Comparison of ENCODE assay signal across 9 mouse cellular contexts in the genomic region with DNA sequence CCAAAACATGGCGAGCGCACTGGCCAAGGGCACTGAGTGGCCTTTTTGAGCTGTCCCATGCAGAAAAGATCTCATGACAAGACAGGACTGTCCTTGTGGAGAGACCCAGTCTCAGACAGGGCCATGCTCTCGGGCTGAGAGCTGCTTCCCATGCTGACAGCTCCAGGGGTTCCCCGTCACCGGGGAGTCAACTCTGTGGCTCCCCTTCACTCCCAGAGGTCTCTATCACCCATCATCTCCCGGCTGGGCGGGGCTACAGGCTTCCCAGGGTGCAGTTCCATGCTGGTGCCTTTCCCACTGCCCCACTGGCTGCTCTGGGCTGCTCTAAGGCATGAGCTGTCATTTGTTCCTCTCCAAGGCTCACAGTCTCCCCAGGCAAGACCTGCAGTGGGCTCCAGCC. TPM values are rescaled to one million over a fixed set of nuclear protein-coding genes. Genes with fewer than 3 reads are reported as not detected.
DNase-seq lines count a peak whose midpoint lies in the region; ATAC-seq and TF ChIP-seq lines count a peak whose summit lies in the region.
"Had no signal": no experiment of that assay in that cellular context is flagged by ENCODE, and none has a peak within 500 bp of the region (broad histone marks: within the 10 kb centered on the region; RNA-seq: fewer than 3 reads in every experiment).

No protein-coding gene starts in this region.

- no peaks in the 10 kb centered on the region; the same call in 1 of the 2 replicates for H3K36me3 ChIP-seq in heart, embryonic 11.5 days (ENCODE audit: control insufficient read depth, insufficient read depth, low read length)
- no peaks in the 10 kb centered on the region for H3K36me3 ChIP-seq in midbrain, embryonic 12.5 days
- no peaks in the 10 kb centered on the region for H3K36me3 ChIP-seq in midbrain, embryonic 14.5 days (ENCODE audit: control insufficient read depth, insufficient read depth, low read length)
- H3K36me3 ChIP-seq in embryonic facial prominence, embryonic 12.5 days: no peaks in the 10 kb centered on the region
- 0 out of 2 replicates have a peak, but pooled peaks cover 1% of the 10 kb centered on the region for H3K36me3 ChIP-seq in liver, embryonic 11.5 days (ENCODE audit: control insufficient read depth, insufficient read depth, low read length)
- no peaks in the 10 kb centered on the region; the same call in 1 of the 2 replicates for H3K36me3 ChIP-seq in hindbrain, embryonic 14.5 days (replicated peaks; ENCODE audit: control insufficient read depth, insufficient read depth)
- H3K36me3 ChIP-seq: hindbrain, embryonic 15.5 days had no signal

- H3K27me3 ChIP-seq in heart, embryonic 11.5 days (ENCODE audit: control insufficient read depth, insufficient read depth, low read length): no peaks in the 10 kb centered on the region
- 0 out of 2 replicates have a peak, but pooled peaks cover 3% of the 10 kb centered on the region for H3K27me3 ChIP-seq in midbrain, embryonic 12.5 days
- no peaks in the 10 kb centered on the region for H3K27me3 ChIP-seq in midbrain, embryonic 14.5 days (ENCODE audit: control insufficient read depth, insufficient read depth, low read length)
- H3K27me3 ChIP-seq in embryonic facial prominence, embryonic 12.5 days: no peaks in the 10 kb centered on the region
- H3K27me3 ChIP-seq in liver, embryonic 11.5 days (replicated peaks; ENCODE audit: control insufficient read depth, insufficient read depth, low read length): no peaks in the 10 kb centered on the region
- H3K27me3 ChIP-seq in hindbrain, embryonic 14.5 days (ENCODE audit: control insufficient read depth, insufficient read depth, low read length): no peaks in the 10 kb centered on the region
- H3K27me3 ChIP-seq: hindbrain, embryonic 15.5 days had no signal

- H3K4me3 ChIP-seq in heart, embryonic 11.5 days (ENCODE audit: low read depth, low read length): no peak overlapping the region
- no peak overlapping the region for H3K4me3 ChIP-seq in midbrain, embryonic 12.5 days
- H3K4me3 ChIP-seq in midbrain, embryonic 14.5 days (replicated peaks; ENCODE audit: low read depth, low read length): no peak overlapping the region
- no peak overlapping the region for H3K4me3 ChIP-seq in embryonic facial prominence, embryonic 12.5 days
- H3K4me3 ChIP-seq in liver, embryonic 11.5 days (ENCODE audit: low read depth, low read length): no peak overlapping the region; the same call in 1 of the 2 replicates
- no peak overlapping the region for H3K4me3 ChIP-seq in hindbrain, embryonic 14.5 days (replicated peaks; ENCODE audit: low read length)
- no peak overlapping the region for H3K4me3 ChIP-seq in lung, adult 2 months (replicated peaks; ENCODE audit: extremely low read depth, low read depth, low read length)

- no peak for TF ChIP-seq POLR2A in lung, adult 2 months (IDR thresholded peaks at IDR 0.05; ENCODE audit: borderline replicate concordance, extremely low read depth, low read depth, low read length)

- 70% methylated on average over 7 of the region's 7 CpGs for WGBS in heart, embryonic 11.5 days (ENCODE audit: insufficient replicate concordance)
- 77% methylated on average over 7 of the region's 7 CpGs for WGBS in midbrain, embryonic 12.5 days
- 77% methylated on average over 7 of the region's 7 CpGs for WGBS in midbrain, embryonic 14.5 days
- 80% methylated on average over 7 of the region's 7 CpGs for WGBS in embryonic facial prominence, embryonic 12.5 days
- WGBS in liver, embryonic 11.5 days: 71% methylated on average over 7 of the region's 7 CpGs
- WGBS in hindbrain, embryonic 14.5 days: 86% methylated on average over 7 of the region's 7 CpGs
- WGBS in lung, adult 2 months: 82% methylated on average over 7 of the region's 7 CpGs

- H3K4me2 ChIP-seq in heart, embryonic 11.5 days: no peak overlapping the region
- 0 out of 2 replicates have a peak overlapping the region, but pooled peaks have one; percentile 4 for H3K4me2 ChIP-seq in midbrain, embryonic 12.5 days (replicated peaks)
- no peak overlapping the region for H3K4me2 ChIP-seq in midbrain, embryonic 14.5 days (ENCODE audit: low read length)
- H3K4me2 ChIP-seq in embryonic facial prominence, embryonic 12.5 days (replicated peaks): 0 out of 2 replicates have a peak overlapping the region, but pooled peaks have one; percentile 13
- H3K4me2 ChIP-seq in liver, embryonic 11.5 days: peak overlapping the region; percentile 39; the same call in 1 of the 2 replicates
- no peak overlapping the region for H3K4me2 ChIP-seq in hindbrain, embryonic 14.5 days (replicated peaks)

- DNase-seq in heart, adult 11 months: no peak
- no peak for DNase-seq in midbrain, embryonic 14.5 days
- DNase-seq in liver, embryonic 11.5 days (ENCODE audit: low spot score): no peak
- no peak for DNase-seq in hindbrain, embryonic 14.5 days (ENCODE audit: low spot score)
- DNase-seq in lung, adult 2 months: no peak

- peaks cover 27% of the 10 kb centered on the region for H3K4me1 ChIP-seq in heart, embryonic 11.5 days (ENCODE audit: control insufficient read depth, insufficient read depth, low read length)
- H3K4me1 ChIP-seq in midbrain, embryonic 12.5 days: 0 out of 2 replicates have a peak, but pooled peaks cover 3% of the 10 kb centered on the region
- 0 out of 2 replicates have a peak, but pooled peaks cover 2% of the 10 kb centered on the region for H3K4me1 ChIP-seq in midbrain, embryonic 14.5 days (ENCODE audit: control insufficient read depth, insufficient read depth, low read length)
- H3K4me1 ChIP-seq in embryonic facial prominence, embryonic 12.5 days: 0 out of 2 replicates have a peak, but pooled peaks cover 9% of the 10 kb centered on the region
- peaks cover 32% of the 10 kb centered on the region for H3K4me1 ChIP-seq in liver, embryonic 11.5 days (replicated peaks; ENCODE audit: control insufficient read depth, insufficient read depth, low read length)
- peaks cover 7% of the 10 kb centered on the region; the same call in 1 of the 2 replicates for H3K4me1 ChIP-seq in hindbrain, embryonic 14.5 days (replicated peaks; ENCODE audit: control insufficient read depth, insufficient read depth, low read length)
- H3K4me1 ChIP-seq in lung, adult 2 months (ENCODE audit: control insufficient read depth, insufficient read depth, low read length): no peaks in the 10 kb centered on the region

- no peak overlapping the region for H3K27ac ChIP-seq in heart, embryonic 11.5 days (ENCODE audit: low read depth, low read length)
- H3K27ac ChIP-seq in midbrain, embryonic 12.5 days (replicated peaks): no peak overlapping the region
- no peak overlapping the region for H3K27ac ChIP-seq in midbrain, embryonic 14.5 days (replicated peaks; ENCODE audit: low read depth, low read length)
- H3K27ac ChIP-seq in embryonic facial prominence, embryonic 12.5 days: no peak overlapping the region
- H3K27ac ChIP-seq in liver, embryonic 11.5 days (ENCODE audit: low read depth, low read length): no peak overlapping the region
- no peak overlapping the region for H3K27ac ChIP-seq in hindbrain, embryonic 14.5 days
- H3K27ac ChIP-seq: hindbrain, embryonic 15.5 days had no signal

- no peaks in the 10 kb centered on the region for H3K9me3 ChIP-seq in heart, embryonic 11.5 days (replicated peaks; ENCODE audit: control insufficient read depth, low read length)
- no peaks in the 10 kb centered on the region for H3K9me3 ChIP-seq in midbrain, embryonic 12.5 days
- H3K9me3 ChIP-seq in midbrain, embryonic 14.5 days (ENCODE audit: control insufficient read depth, low read length): no peaks in the 10 kb centered on the region
- H3K9me3 ChIP-seq in embryonic facial prominence, embryonic 12.5 days: no peaks in the 10 kb centered on the region
- H3K9me3 ChIP-seq in liver, embryonic 11.5 days (ENCODE audit: control insufficient read depth, low read length): no peaks in the 10 kb centered on the region
- no peaks in the 10 kb centered on the region for H3K9me3 ChIP-seq in hindbrain, embryonic 14.5 days (ENCODE audit: control insufficient read depth, low read length)
- H3K9me3 ChIP-seq: hindbrain, embryonic 15.5 days had no signal

- H3K9ac ChIP-seq in heart, embryonic 11.5 days (ENCODE audit: low read depth, low read length): no peak overlapping the region
- no peak overlapping the region for H3K9ac ChIP-seq in midbrain, embryonic 12.5 days (replicated peaks)
- H3K9ac ChIP-seq in midbrain, embryonic 14.5 days (replicated peaks; ENCODE audit: low read length): no peak overlapping the region; the same call in 1 of the 2 replicates
- H3K9ac ChIP-seq in embryonic facial prominence, embryonic 12.5 days: no peak overlapping the region
- H3K9ac ChIP-seq in liver, embryonic 11.5 days (ENCODE audit: low read depth, low read length): 0 out of 2 replicates have a peak overlapping the region, but pooled peaks have one; percentile 31
- H3K9ac ChIP-seq in hindbrain, embryonic 14.5 days: no peak overlapping the region
- H3K9ac ChIP-seq: hindbrain, embryonic 15.5 days had no signal

- 0 out of 2 replicates have a peak, but pooled peaks have one; percentile 16 for ATAC-seq in heart, embryonic 11.5 days (replicated peaks; ENCODE audit: insufficient number of reproducible peaks, low FRiP score, low TSS enrichment)
- no peak for ATAC-seq in midbrain, embryonic 12.5 days (ENCODE audit: low FRiP score, low read depth)
- no peak; the same call in 1 of the 2 replicates for ATAC-seq in midbrain, embryonic 14.5 days (ENCODE audit: low FRiP score, low TSS enrichment)
- ATAC-seq in embryonic facial prominence, embryonic 12.5 days (ENCODE audit: insufficient number of reproducible peaks, insufficient read depth, low FRiP score, low TSS enrichment): 0 out of 2 replicates have a peak, but pooled peaks have one; percentile 32
- ATAC-seq in liver, embryonic 11.5 days (replicated peaks; ENCODE audit: low FRiP score): 0 out of 2 replicates have a peak, but pooled peaks have one; percentile 4
- ATAC-seq in hindbrain, embryonic 14.5 days (ENCODE audit: low FRiP score): no peak

- TF ChIP-seq CTCF in lung, adult 2 months (IDR thresholded peaks at IDR 0.05; ENCODE audit: insufficient read depth, low read length): no peak

RNA-seq across cellular contexts. Expression of gene Ptgis, which starts 53.8 kb away (rescaled TPM):
- polyA plus RNA-seq in heart, embryonic 11.5 days (2014; fragmentation: Nextera tagmentation; extraction: Ambion mirVana): 19.6 and 21.6 TPM in 2 replicates
- polyA plus RNA-seq in midbrain, embryonic 12.5 days (2016; fragmentation: Nextera tagmentation; extraction: Ambion mirVana): 6.9 and 9.1 TPM in 2 replicates
- polyA plus RNA-seq in midbrain, embryonic 14.5 days (2014; fragmentation: Nextera tagmentation; extraction: Ambion mirVana): 2.2 and 5.3 TPM in 2 replicates
- 17.7 and 19.1 TPM in 2 replicates for polyA plus RNA-seq in embryonic facial prominence, embryonic 12.5 days (2016; fragmentation: Nextera tagmentation; extraction: Ambion mirVana)
- polyA plus RNA-seq in liver, embryonic 11.5 days (2014; fragmentation: Nextera tagmentation; extraction: Ambion mirVana): 7.4 and 7.7 TPM in 2 replicates
- polyA plus RNA-seq in hindbrain, embryonic 14.5 days (2014; fragmentation: Nextera tagmentation; extraction: Ambion mirVana): 3.8 and 4.9 TPM in 2 replicates
- 105 and 162 TPM in 2 replicates for polyA plus RNA-seq in lung, adult 2 months (2012; rRNA removed)

RNA-seq across cellular contexts. Expression of gene B4galt5, which starts 54.8 kb away (rescaled TPM):
- 16.1 and 24.5 TPM in 2 replicates for polyA plus RNA-seq in heart, embryonic 11.5 days (2014; fragmentation: Nextera tagmentation; extraction: Ambion mirVana)
- polyA plus RNA-seq in midbrain, embryonic 12.5 days (2016; fragmentation: Nextera tagmentation; extraction: Ambion mirVana): 12.7 and 12.9 TPM in 2 replicates
- polyA plus RNA-seq in midbrain, embryonic 14.5 days (2014; fragmentation: Nextera tagmentation; extraction: Ambion mirVana): 16.2 and 20.4 TPM in 2 replicates
- 14.5 and 19.7 TPM in 2 replicates for polyA plus RNA-seq in embryonic facial prominence, embryonic 12.5 days (2016; fragmentation: Nextera tagmentation; extraction: Ambion mirVana)
- polyA plus RNA-seq in liver, embryonic 11.5 days (2014; fragmentation: Nextera tagmentation; extraction: Ambion mirVana): 8.0 and 11.8 TPM in 2 replicates
- 24.7 and 33.3 TPM in 2 replicates for polyA plus RNA-seq in hindbrain, embryonic 14.5 days (2014; fragmentation: Nextera tagmentation; extraction: Ambion mirVana)
- 17.7 and 20.5 TPM in 2 replicates for polyA plus RNA-seq in lung, adult 2 months (2012; rRNA removed)

Comparison
In these comparisons a context has a peak if more than half of its experiments do, and no peak if none do; other contexts are left out.
1. H3K4me2 ChIP-seq: peak in midbrain, embryonic 12.5 days (single experiment), embryonic facial prominence, embryonic 12.5 days (single experiment) and liver, embryonic 11.5 days (single experiment); none in heart, embryonic 11.5 days (single experiment), midbrain, embryonic 14.5 days (single experiment) and hindbrain, embryonic 14.5 days (single experiment).
2. ATAC-seq: peak in heart, embryonic 11.5 days (single experiment), embryonic facial prominence, embryonic 12.5 days (single experiment) and liver, embryonic 11.5 days (single experiment); none in midbrain, embryonic 12.5 days (single experiment), midbrain, embryonic 14.5 days (single experiment) and hindbrain, embryonic 14.5 days (single experiment).